Mouse (Mus musculus): ENCODE measurements around the gene Trpc4ap. TPM values are rescaled to one million over a fixed set of nuclear protein-coding genes. Genes with fewer than 3 reads are reported as not detected.
"Not testable (repeated sequence)": the region's sequence is repeated elsewhere in the genome, so short reads cannot be mapped to it uniquely, and the experiment has no call there.

Trpc4ap gene
- polyA plus RNA-seq, 1 experiment from 2014 or later, result 115 TPM

DNA sequence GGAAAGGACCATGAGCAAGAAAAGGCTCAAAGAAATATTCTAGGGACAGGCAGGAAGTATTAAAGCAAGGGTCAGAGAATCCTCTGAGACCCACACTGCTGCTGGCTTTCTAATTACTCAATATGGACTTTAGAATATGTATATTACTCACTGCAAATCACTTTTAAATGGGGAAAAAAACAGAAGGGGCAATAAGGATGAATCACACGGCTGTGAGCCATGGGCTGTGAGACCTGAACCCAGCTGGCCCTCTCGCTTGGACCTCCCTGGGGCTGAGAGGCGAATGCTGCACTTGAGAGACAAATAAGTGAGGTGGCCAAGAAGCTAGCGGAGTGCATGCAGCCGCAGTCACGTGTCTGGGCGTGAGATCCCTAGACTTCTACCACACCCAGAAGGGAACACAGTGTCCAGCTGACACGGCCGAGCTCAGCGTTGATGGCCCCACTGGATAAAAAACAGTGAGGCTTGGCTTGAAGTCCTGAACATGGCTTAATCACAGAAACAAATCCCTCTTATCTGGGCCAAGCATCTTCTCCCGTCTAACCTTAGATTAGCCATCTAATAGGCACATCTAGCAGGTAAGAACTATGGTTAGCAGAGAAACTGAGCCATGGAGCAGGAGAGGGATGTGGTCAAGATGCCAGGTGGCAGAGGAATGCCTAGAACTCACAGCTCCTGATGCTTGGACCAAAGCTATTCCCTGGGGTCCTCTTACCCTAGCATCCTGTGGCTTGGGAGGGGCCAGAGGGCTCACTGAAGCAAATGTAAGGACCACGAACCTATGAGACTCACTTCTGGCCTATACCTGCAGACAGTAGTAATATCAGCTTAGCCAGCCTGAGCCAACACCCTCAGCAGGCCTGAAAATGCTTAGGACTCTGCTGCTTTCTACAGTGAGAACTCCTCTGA, 25.2 kb upstream of the Trpc4ap start:
- no peak overlapping the region for H3K9ac ChIP-seq
- no peak overlapping the region for H3K4me3 ChIP-seq (replicated peaks)
- peaks cover 17% of the 10 kb centered on the region; the same call in 1 of the 2 replicates for H3K36me3 ChIP-seq
- no peaks in the 10 kb centered on the region for H3K27me3 ChIP-seq (replicated peaks)
- WGBS, result 81% methylated on average over 12 of the region's 12 CpGs
- H3K4me2 ChIP-seq, result no peak overlapping the region
- H3K27ac ChIP-seq, result no peak overlapping the region
- H3K9me3 ChIP-seq, result no peaks in the 10 kb centered on the region
- no peak for ATAC-seq (ENCODE audit: insufficient read depth, low FRiP score, low read depth)
- H3K4me1 ChIP-seq, result no peaks in the 10 kb centered on the region

- Histone ChIP-seq H3K27ac (no peak overlapping the region), H3K27me3 (replicated peaks) (no peaks in the 10 kb centered on the region), H3K4me2 (no peak overlapping the region), H3K4me1 (no peaks in the 10 kb centered on the region), H3K4me3 (replicated peaks) (no peak overlapping the region), H3K36me3 (peaks cover 30% of the 10 kb centered on the region; the same call in 1 of the 2 replicates), H3K9ac (no peak overlapping the region), H3K9me3 (no peaks in the 10 kb centered on the region)
- no peak for ATAC-seq (ENCODE audit: insufficient read depth, low FRiP score, low read depth)
- 79% methylated on average over 11 of the region's 11 CpGs for WGBS
These were observed 18.4 kb upstream of the Trpc4ap start for GRCm38 (mm10) chr2:155710557-155710956.

DNA sequence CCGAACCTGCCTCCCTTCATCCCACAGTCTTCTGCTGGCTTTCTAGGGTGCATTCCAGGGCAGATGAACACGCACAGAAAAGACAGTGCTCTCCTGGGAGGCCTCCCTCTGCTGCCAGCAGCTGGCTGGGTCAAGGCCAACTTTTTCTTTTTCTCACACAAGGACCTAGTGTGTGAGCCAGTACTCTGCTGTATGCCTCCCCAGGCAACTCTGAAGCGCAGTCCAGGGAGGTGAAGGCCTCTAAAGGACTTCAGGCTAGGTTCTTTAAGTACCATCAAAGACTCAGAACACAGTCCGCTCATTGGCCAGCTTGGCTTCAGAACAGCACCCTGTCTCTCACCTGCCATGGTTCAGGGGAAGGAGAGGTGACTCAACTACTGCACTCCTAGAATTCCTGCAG, 15.1 kb upstream of the Trpc4ap start:
- peaks cover 17% of the 10 kb centered on the region for H3K36me3 ChIP-seq
- no peak for ATAC-seq (ENCODE audit: insufficient read depth, low FRiP score, low read depth)
- no peaks in the 10 kb centered on the region for H3K9me3 ChIP-seq
- no peak overlapping the region for H3K4me2 ChIP-seq
- no peak overlapping the region for H3K4me3 ChIP-seq (replicated peaks)
- no peak overlapping the region for H3K27ac ChIP-seq
- H3K27me3 ChIP-seq (replicated peaks), result no peaks in the 10 kb centered on the region
- 0 out of 2 replicates have a peak, but pooled peaks cover under 1% of the 10 kb centered on the region for H3K4me1 ChIP-seq
- H3K9ac ChIP-seq, result no peak overlapping the region
- 75% methylated on average over 4 of the region's 4 CpGs for WGBS

- WGBS, result 67% methylated on average over 4 of the region's 4 CpGs
- no peaks in the 10 kb centered on the region for H3K9me3 ChIP-seq
- no peak overlapping the region for H3K27ac ChIP-seq
- H3K36me3 ChIP-seq, result peaks cover 13% of the 10 kb centered on the region; the same call in 1 of the 2 replicates
- H3K9ac ChIP-seq, result no peak overlapping the region
- no peak for ATAC-seq (ENCODE audit: insufficient read depth, low FRiP score, low read depth)
- H3K4me2 ChIP-seq, result no peak overlapping the region
- H3K27me3 ChIP-seq (replicated peaks), result no peaks in the 10 kb centered on the region
- H3K4me1 ChIP-seq, result 0 out of 2 replicates have a peak, but pooled peaks cover 3% of the 10 kb centered on the region
- no peak overlapping the region for H3K4me3 ChIP-seq (replicated peaks)
These were observed 11.4 kb upstream of the Trpc4ap start for GRCm38 (mm10) chr2:155703630-155704029.

DNA sequence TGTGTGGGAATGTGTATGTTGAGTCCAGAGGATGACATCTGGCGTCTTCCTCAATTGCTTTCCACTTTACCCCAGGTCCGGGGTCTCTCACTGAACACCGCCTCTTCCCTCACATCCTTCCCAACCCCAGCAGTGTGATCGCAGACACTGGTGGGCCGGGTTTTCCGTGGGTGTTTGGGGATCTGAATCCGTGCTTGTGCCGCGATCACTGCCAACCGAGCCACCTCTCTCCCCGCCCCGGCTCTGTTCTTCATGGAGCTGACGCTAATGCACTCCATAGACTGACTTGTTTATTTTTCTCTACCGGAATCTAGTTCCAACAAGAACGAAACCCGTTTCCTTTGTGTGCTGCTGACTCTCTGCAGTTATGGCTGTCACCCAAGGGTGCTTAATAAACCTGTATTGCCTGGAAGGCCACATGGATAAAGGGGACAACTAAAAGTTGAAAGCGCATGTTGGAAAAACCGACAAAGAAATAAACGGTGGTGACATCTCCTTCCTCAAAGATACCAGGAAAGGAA, 9.3 kb upstream of the Trpc4ap start:
- H3K36me3 ChIP-seq, result peaks cover 7% of the 10 kb centered on the region; the same call in 1 of the 2 replicates
- no peak overlapping the region for H3K4me2 ChIP-seq
- 0 out of 2 replicates have a peak, but pooled peaks cover 3% of the 10 kb centered on the region for H3K4me1 ChIP-seq
- no peak overlapping the region for H3K4me3 ChIP-seq (replicated peaks)
- no peak for ATAC-seq (ENCODE audit: insufficient read depth, low FRiP score, low read depth)
- H3K9ac ChIP-seq, result no peak overlapping the region
- H3K9me3 ChIP-seq, result no peaks in the 10 kb centered on the region
- 72% methylated on average over 19 of the region's 19 CpGs for WGBS
- H3K27ac ChIP-seq, result no peak overlapping the region
- H3K27me3 ChIP-seq (replicated peaks), result no peaks in the 10 kb centered on the region

DNA sequence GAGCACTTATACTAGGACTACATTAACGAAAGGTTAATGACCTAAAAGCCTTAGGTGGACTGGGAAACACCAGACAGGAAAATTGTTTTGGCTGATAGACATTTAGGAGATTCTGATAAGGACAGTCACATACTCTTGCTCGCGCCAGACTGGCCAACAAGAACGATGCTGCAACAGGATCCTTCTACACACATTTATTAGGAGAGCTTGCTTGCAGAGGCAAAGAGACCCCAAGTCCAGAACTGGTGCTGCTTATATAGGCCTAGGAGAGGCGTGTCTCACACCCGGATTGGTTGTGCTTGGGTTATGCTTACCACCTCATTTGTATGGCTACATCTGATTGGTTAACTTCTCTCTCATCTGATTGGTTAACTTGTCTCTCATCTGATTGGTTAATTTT, 6.3 kb upstream of the Trpc4ap start:
- H3K27ac ChIP-seq, result not testable (repeated sequence)
- 88% methylated on average over 6 of the region's 6 CpGs for WGBS

DNA sequence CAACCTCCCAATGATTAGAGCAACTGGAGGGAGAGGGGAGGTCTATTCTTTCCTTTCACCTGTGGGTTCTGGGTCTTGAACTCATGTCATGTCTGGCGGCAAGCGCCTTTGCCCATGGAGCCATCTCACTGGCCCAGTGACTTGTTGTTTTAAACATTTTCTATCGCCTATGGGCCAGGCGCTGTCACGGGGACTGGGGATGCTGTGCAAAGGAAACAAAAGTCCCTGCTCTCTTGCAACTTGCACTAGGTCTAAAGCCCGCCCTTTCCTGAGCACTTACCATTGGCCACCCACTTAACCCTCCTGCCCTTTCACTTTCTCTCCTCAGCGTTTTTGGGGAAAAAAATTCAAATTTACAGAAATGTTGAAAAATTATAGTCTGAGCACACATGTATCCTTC, 4.7 kb upstream of the Trpc4ap start:
- no peak overlapping the region for H3K4me3 ChIP-seq (replicated peaks)
- ATAC-seq (ENCODE audit: insufficient read depth, low FRiP score, low read depth), result no peak
- WGBS, result 70% methylated on average over 7 of the region's 7 CpGs
- H3K4me1 ChIP-seq, result no peaks in the 10 kb centered on the region
- no peaks in the 10 kb centered on the region for H3K9me3 ChIP-seq
- H3K36me3 ChIP-seq, result 0 out of 2 replicates have a peak, but pooled peaks cover 3% of the 10 kb centered on the region
- no peak overlapping the region for H3K9ac ChIP-seq
- H3K27me3 ChIP-seq (replicated peaks), result no peaks in the 10 kb centered on the region
- H3K27ac ChIP-seq, result no peak overlapping the region
- H3K4me2 ChIP-seq, result no peak overlapping the region

More for the DNA sequence above, 6.3 kb upstream of the Trpc4ap start:
- not testable (repeated sequence) for ATAC-seq (ENCODE audit: insufficient read depth, low FRiP score, low read depth); H3K9ac ChIP-seq; H3K27me3 ChIP-seq (replicated peaks); H3K4me1 ChIP-seq; H3K4me2 ChIP-seq; H3K4me3 ChIP-seq (replicated peaks); H3K36me3 ChIP-seq; H3K9me3 ChIP-seq

DNA sequence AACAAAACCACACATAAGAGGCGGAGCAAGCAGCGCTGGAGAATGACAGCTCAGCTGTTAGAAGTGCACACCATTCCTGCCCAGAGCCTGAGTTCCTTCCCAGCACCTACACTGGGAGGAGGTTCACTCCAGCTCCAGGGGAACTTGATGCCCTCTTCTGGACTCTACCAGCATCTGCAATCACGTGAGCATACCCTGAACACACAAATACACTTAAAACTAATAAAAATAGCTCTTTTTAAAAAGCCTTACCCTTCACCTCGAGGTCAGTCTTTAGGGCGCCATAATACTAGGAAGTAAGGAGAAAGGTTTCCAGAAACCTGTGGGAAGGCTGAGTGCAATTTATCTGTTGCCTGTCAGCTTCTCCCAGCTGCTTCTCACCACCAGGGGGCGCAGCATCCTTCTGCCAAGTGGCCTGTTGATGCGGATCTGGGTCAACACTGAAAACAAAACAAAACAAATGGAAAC, 3.9 kb upstream of the Trpc4ap start:
- H3K4me1 ChIP-seq, result no peaks in the 10 kb centered on the region
- no peaks in the 10 kb centered on the region for H3K36me3 ChIP-seq
- H3K4me3 ChIP-seq (replicated peaks), result no peak overlapping the region
- no peak for ATAC-seq (ENCODE audit: insufficient read depth, low FRiP score, low read depth)
- H3K27me3 ChIP-seq (replicated peaks), result no peaks in the 10 kb centered on the region
- H3K9me3 ChIP-seq, result no peaks in the 10 kb centered on the region
- WGBS, result 21% methylated on average over 7 of the region's 7 CpGs
- no peak overlapping the region for H3K9ac ChIP-seq
- no peak overlapping the region for H3K4me2 ChIP-seq
- no peak overlapping the region for H3K27ac ChIP-seq

DNA sequence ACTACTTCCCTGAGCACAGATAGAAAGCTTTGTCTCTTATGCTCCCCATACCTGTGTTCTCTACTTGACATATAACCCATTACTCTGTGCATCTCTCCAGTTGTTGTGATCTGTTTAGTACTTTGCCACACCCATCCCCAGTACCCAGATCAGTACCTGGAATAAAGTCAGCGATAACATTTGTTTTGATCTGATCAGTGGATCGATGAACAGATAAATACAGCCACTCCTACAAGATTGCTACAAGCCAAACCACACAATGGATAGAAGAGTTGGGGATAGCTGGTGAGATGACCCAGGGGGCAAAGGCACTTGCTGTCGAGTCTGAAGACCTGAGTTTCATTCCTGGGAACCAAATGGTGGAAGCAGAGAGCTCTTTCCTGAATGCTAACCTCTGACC, 3.1 kb upstream of the Trpc4ap start:
- H3K9me3 ChIP-seq, result no peaks in the 10 kb centered on the region
- H3K4me1 ChIP-seq, result peaks cover 8% of the 10 kb centered on the region; the same call in 1 of the 2 replicates
- no peak overlapping the region for H3K27ac ChIP-seq
- H3K27me3 ChIP-seq (replicated peaks), result no peaks in the 10 kb centered on the region
- H3K4me2 ChIP-seq, result no peak overlapping the region
- H3K4me3 ChIP-seq (replicated peaks), result no peak overlapping the region
- no peak overlapping the region for H3K9ac ChIP-seq
- WGBS, result 65% methylated on average over 3 of the region's 3 CpGs
- no peaks in the 10 kb centered on the region for H3K36me3 ChIP-seq
- ATAC-seq (ENCODE audit: insufficient read depth, low FRiP score, low read depth), result no peak

DNA sequence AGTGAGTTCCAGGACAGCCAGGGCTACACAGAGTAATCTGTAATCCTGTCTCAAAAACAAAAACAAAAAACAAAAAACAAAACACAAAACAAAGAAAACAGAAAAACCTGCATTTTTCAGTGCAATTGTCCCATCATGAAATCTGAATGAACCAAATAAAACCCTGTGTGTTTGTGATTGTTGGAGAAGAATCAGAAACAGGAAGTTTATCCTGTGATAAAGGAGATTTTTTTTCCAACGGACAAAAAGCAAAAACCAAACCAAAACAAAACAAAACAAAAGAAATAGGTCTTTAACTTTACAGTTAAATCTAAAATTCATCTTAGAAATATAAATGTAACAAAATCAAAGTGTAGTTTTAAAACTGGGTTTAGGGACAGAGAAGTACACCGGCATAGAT, 2.4 kb upstream of the Trpc4ap start:
- peaks cover 14% of the 10 kb centered on the region; the same call in 1 of the 2 replicates for H3K4me1 ChIP-seq
- no peak overlapping the region for H3K27ac ChIP-seq
- 62% methylated on average over 2 of the region's 2 CpGs for WGBS
- ATAC-seq (ENCODE audit: insufficient read depth, low FRiP score, low read depth), result no peak
- no peak overlapping the region for H3K4me3 ChIP-seq (replicated peaks)
- no peaks in the 10 kb centered on the region for H3K36me3 ChIP-seq
- no peak overlapping the region for H3K9ac ChIP-seq
- H3K9me3 ChIP-seq, result no peaks in the 10 kb centered on the region
- H3K27me3 ChIP-seq (replicated peaks), result no peaks in the 10 kb centered on the region
- no peak overlapping the region for H3K4me2 ChIP-seq

DNA sequence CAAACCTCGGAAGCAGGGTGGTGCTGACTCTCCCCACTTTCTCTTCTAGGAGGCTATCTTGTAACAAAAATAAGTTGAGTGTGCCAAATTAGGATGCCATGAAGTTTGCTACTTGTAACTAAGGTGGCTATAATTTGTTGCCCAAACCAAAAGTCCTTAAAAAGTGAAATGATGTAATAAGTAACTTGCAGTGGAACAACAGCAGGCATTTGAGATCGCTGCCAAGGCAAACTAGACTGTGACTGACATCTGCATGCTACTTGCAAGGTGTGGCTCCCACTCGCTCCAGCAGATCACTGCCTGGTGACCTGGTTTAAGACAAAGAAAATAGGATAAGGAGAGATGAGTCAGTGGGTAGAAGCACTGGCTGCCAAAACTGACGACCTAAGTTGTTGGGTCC, 952 bp upstream of the Trpc4ap start:
- Histone ChIP-seq H3K4me2 (no peak overlapping the region), H3K4me3 (replicated peaks) (no peak overlapping the region)
- 71% methylated on average over 4 of the region's 4 CpGs for WGBS

DNA sequence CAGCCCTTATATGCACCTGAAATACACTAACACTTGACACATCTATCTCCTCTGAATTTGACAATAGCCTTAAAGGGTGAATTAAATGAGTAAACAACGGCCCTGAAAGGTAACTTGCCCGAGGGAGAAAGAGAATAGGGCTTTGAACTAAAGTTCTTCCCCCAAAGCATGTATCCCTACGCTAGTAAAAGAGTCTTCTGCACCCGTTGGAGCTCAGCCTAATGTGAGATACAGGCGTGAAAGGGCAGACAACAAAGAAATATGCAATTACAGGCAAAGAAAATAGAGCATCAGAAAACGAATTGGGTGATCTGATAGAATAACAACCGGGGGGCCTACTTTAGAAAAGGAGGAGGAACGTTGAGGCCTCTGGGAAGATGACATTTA, 855 bp downstream of the Trpc4ap start:
- WGBS, result 4% methylated on average over 8 of the region's 8 CpGs
- H3K9me3 ChIP-seq, result no peaks in the 10 kb centered on the region
- no peak for ATAC-seq (ENCODE audit: insufficient read depth, low FRiP score, low read depth)
- H3K27ac ChIP-seq, result peak overlapping the region; percentile 88; the same call in 1 of the 2 replicates
- H3K27me3 ChIP-seq (replicated peaks), result no peaks in the 10 kb centered on the region
- peak overlapping the region; percentile 96 for H3K4me3 ChIP-seq (replicated peaks)
- peaks cover 15% of the 10 kb centered on the region for H3K4me1 ChIP-seq
- no peaks in the 10 kb centered on the region for H3K36me3 ChIP-seq
- peak overlapping the region; percentile 87; the same call in 1 of the 2 replicates for H3K9ac ChIP-seq
- H3K4me2 ChIP-seq, result peak overlapping the region; percentile 52

More for the DNA sequence above, 952 bp upstream of the Trpc4ap start:
- H3K36me3 ChIP-seq, result no peaks in the 10 kb centered on the region
- H3K27me3 ChIP-seq (replicated peaks), result no peaks in the 10 kb centered on the region
- no peak for ATAC-seq (ENCODE audit: insufficient read depth, low FRiP score, low read depth)
- H3K9ac ChIP-seq, result no peak overlapping the region
- H3K9me3 ChIP-seq, result no peaks in the 10 kb centered on the region
- peaks cover 15% of the 10 kb centered on the region; the same call in 1 of the 2 replicates for H3K4me1 ChIP-seq
- no peak overlapping the region for H3K27ac ChIP-seq
